Mouse (Mus musculus) spleen, postnatal 36 days (tissue): ENCODE data around the gene Casp8.
"Not testable (repeated sequence)": the region's sequence is repeated elsewhere in the genome, so short reads cannot be mapped to it uniquely, and the experiment has no call there.

ENCODE experiments used
- DNase-seq, 2 experiments: peaks; one replicate each; pipeline ENCODE4 v3.0.0; 2022; ENCODE audit warnings: low spot score in 2 of 2, mixed read lengths in 1 of 2

Gene Casp8

GRCm38 (mm10) chr1:58892386-58892785 is 97.2 kb downstream of the Casp8 start:
- DNase-seq = not testable (repeated sequence)
